Mouse (Mus musculus) layer of hippocampus, postnatal 25 days (tissue): ENCODE measurements around the gene Fam213a. TPM values are rescaled to one million over a fixed set of nuclear protein-coding genes. Genes with fewer than 3 reads are reported as not detected.

Source experiments
- DNase-seq, 2 experiments: peaks; one replicate each; pipeline ENCODE4 v3.0.0; 2022; ENCODE audit warnings: mixed read lengths in 2 of 2, low spot score in 1 of 2; ENCODE audit errors: extremely low spot score in 1 of 2
- total RNA-seq, 2 experiments: library from RNA; stranded (reverse); gene quantifications; 2 replicates each; pipeline ENCODE4 v1.2.3; 2021

The Fam213a gene
- total RNA-seq, 2 experiments from 2014 or later = 160 to 181 TPM

GRCm38 (mm10) chr14:40943802-40944201 is 69.8 kb downstream of the Fam213a start:
- DNase-seq = no peak

Other genes with a start within 250 kb of the Fam213a start
- gene Sh2d4b, start 120.5 kb downstream of the Fam213a start, total RNA-seq = 1 to 10 TPM; 1.7 to 1.8 TPM
- gene Tspan14, start 47.0 kb downstream of the Fam213a start, total RNA-seq = 10 to 100 TPM; 40.9 to 41.0 TPM
- gene Dydc2, start 55.4 kb upstream of the Fam213a start, total RNA-seq = under 1 TPM; 0.79 to 0.94 TPM
- not detected for gene Dydc1, start 59.1 kb upstream of the Fam213a start, total RNA-seq
- gene Mat1a, start 91.2 kb upstream of the Fam213a start, total RNA-seq = not detected
- gene Sftpa1, start 118.0 kb upstream of the Fam213a start, total RNA-seq = not detected
- gene Mbl1, start 137.7 kb upstream of the Fam213a start, total RNA-seq = not detected
- not detected for gene Sftpd, start 171.4 kb upstream of the Fam213a start, total RNA-seq